Mouse (Mus musculus): Measurements from ENCODE around the gene Rassf2. TPM values are rescaled to one million over a fixed set of nuclear protein-coding genes. Genes with fewer than 3 reads are reported as not detected.
A peak's percentile ranks its signal among the peaks of the same experiment; 100 is the strongest.

Gene Rassf2
- polyA plus RNA-seq, 1 experiment from 2014 or later, result 3.0 TPM

DNA sequence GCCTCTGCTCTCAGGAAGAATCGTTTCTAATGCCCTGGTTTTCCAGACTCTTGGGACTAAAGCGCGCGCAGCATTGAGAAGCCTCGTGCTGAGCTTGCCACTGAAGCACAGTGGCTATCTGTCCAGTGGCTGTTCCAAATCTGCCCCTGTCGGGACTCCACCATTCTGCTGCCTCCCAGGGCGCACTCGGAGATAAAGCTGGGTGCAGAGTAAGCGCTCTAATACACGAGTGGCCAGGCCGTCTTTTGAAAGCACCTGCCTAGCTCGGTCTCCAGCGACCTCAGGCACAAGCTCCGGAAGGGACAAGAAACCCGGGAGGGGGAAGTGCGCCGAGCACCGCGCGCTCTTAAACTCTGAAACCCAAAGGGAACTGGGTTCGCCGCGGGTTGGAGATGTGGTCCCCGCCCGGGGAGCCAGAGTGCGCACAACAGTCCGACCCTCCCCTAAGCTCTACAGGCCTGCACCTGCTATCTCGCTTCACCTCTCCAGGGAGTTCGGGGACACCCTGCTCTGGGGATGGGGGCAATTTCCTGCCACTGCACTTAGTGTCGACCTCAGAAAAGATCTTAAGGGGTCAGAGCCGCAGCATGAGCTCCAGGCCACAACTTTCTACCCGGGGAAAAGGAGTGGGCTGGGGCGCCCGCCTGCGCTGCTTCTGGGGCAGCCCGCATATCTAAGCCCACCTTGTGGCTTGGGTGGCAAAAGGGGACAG lies 1.0 kb downstream of the Rassf2 start:
- Histone ChIP-seq H3K9ac (replicated peaks) (peak overlapping the region; percentile 65), H3K27ac (ENCODE audit: low read depth) (peak overlapping the region; percentile 87), H3K4me2 (ENCODE audit: low read depth, low read length) (peak overlapping the region; percentile 85), H3K36me3 (replicated peaks; ENCODE audit: insufficient read depth, low read length) (no peaks in the 10 kb centered on the region), H3K27me3 (ENCODE audit: insufficient read depth, low read length) (peaks cover 19% of the 10 kb centered on the region; the same call in 1 of the 2 replicates), H3K9me3 (ENCODE audit: low read length) (no peaks in the 10 kb centered on the region), H3K4me3 (ENCODE audit: low read depth, low read length) (peak overlapping the region; percentile 64), H3K4me1 (ENCODE audit: insufficient read depth) (peaks cover 16% of the 10 kb centered on the region)
- under 1% methylated on average over 36 of the region's 36 CpGs for WGBS (ENCODE audit: insufficient replicate concordance)
- TF ChIP-seq CTCF (IDR thresholded peaks at IDR 0.05; ENCODE audit: low read depth) (no peak), EP300 (IDR thresholded peaks at IDR 0.05; ENCODE audit: low read depth) (no peak)
- DNase-seq, result peak; percentile 65
- peak; percentile 75 for ATAC-seq

DNA sequence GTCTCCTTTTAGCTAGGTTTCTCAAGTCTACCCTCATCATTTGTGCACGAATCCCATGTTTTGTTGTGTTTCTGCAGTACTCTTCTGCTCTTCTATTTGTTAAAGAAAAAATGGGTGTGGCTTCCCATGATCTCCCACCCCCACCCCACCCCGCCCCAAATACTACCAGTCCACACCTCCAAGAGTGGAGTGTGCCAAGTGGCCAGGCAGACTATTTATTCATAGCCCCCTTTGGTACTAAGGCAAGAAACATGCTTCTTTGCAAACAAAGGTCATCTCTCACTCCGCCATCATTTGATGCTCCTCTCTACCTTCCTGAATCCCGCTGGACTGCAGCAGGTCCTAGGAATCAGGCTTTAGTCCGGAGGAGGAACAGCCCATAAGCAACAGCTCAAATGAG lies 2.0 kb downstream of the Rassf2 start:
- peaks cover 16% of the 10 kb centered on the region for H3K4me1 ChIP-seq (ENCODE audit: insufficient read depth)
- 34% methylated on average over 5 of the region's 5 CpGs for WGBS (ENCODE audit: insufficient replicate concordance)
- ATAC-seq (no peak), DNase-seq (no peak)
- H3K27me3 ChIP-seq (ENCODE audit: insufficient read depth, low read length), result peaks cover 19% of the 10 kb centered on the region; the same call in 1 of the 2 replicates
- H3K27ac ChIP-seq (ENCODE audit: low read depth), result peak overlapping the region; percentile 87
- TF ChIP-seq EP300 (IDR thresholded peaks at IDR 0.05; ENCODE audit: low read depth) (no peak), CTCF (IDR thresholded peaks at IDR 0.05; ENCODE audit: low read depth) (no peak)
- no peaks in the 10 kb centered on the region for H3K9me3 ChIP-seq (ENCODE audit: low read length)
- H3K4me3 ChIP-seq (ENCODE audit: low read depth, low read length), result peak overlapping the region; percentile 64
- peak overlapping the region; percentile 65 for H3K9ac ChIP-seq (replicated peaks)
- no peaks in the 10 kb centered on the region for H3K36me3 ChIP-seq (replicated peaks; ENCODE audit: insufficient read depth, low read length)
- H3K4me2 ChIP-seq (ENCODE audit: low read depth, low read length), result peak overlapping the region; percentile 85

DNA sequence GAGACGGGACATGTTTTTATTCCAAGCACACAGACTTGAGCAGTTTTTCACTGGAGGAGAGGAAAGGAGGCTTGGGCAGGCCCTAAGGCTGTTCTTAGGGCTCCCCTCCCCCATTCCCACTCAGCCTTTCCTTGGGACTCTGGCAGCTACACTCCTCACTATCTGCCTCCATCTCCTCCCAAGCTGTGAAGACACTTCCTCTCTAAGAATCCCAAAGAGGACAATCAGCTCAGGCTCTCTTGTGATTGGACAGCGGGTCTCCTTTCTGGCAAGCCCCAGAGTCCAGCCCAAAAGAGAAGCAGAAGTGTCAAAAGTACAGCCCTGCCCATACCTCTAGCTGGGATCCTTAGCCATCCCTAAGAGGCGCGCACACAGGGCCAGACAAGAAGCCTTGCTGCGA lies 2.7 kb downstream of the Rassf2 start:
- no peak for TF ChIP-seq EP300 (IDR thresholded peaks at IDR 0.05; ENCODE audit: low read depth)
- no peak for TF ChIP-seq CTCF (IDR thresholded peaks at IDR 0.05; ENCODE audit: low read depth)
- 24% methylated on average over 5 of the region's 5 CpGs for WGBS (ENCODE audit: insufficient replicate concordance)
- H3K4me3 ChIP-seq (ENCODE audit: low read depth, low read length), result no peak overlapping the region
- peaks cover 22% of the 10 kb centered on the region for H3K4me1 ChIP-seq (ENCODE audit: insufficient read depth)
- ATAC-seq, result no peak
- H3K36me3 ChIP-seq (replicated peaks; ENCODE audit: insufficient read depth, low read length), result no peaks in the 10 kb centered on the region
- peak overlapping the region; percentile 24; the same call in 1 of the 2 replicates for H3K27ac ChIP-seq (ENCODE audit: low read depth)
- no peak overlapping the region for H3K9ac ChIP-seq (replicated peaks)
- no peak for DNase-seq
- peaks cover 19% of the 10 kb centered on the region; the same call in 1 of the 2 replicates for H3K27me3 ChIP-seq (ENCODE audit: insufficient read depth, low read length)
- peak overlapping the region; percentile 85; the same call in 1 of the 2 replicates for H3K4me2 ChIP-seq (ENCODE audit: low read depth, low read length)
- no peaks in the 10 kb centered on the region for H3K9me3 ChIP-seq (ENCODE audit: low read length)

DNA sequence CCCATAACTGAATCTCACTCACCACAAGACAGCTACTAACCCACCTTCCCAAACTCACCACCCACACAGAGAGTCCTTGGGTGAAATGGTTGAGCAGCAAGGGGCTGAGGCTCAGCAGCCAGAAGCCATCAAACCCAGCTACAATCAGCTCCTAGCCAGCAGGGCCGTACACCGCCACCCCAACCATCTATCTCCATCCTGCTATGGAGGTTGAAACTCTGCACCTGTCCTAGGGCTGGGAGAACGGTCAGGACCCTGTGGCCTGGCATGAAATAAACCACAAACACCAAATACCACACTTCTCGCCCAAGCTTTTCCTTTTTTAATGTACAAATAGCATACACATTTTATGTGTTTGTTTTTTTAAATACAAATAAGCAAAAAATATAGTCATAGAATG lies 6.0 kb downstream of the Rassf2 start:
- Histone ChIP-seq H3K27ac (ENCODE audit: low read depth) (no peak overlapping the region), H3K4me3 (ENCODE audit: low read depth, low read length) (no peak overlapping the region), H3K36me3 (replicated peaks; ENCODE audit: insufficient read depth, low read length) (no peaks in the 10 kb centered on the region), H3K4me1 (ENCODE audit: insufficient read depth) (peaks cover 27% of the 10 kb centered on the region), H3K4me2 (ENCODE audit: low read depth, low read length) (no peak overlapping the region), H3K27me3 (ENCODE audit: insufficient read depth, low read length) (peaks cover 7% of the 10 kb centered on the region; the same call in 1 of the 2 replicates), H3K9ac (replicated peaks) (no peak overlapping the region), H3K9me3 (ENCODE audit: low read length) (no peaks in the 10 kb centered on the region)
- TF ChIP-seq CTCF (IDR thresholded peaks at IDR 0.05; ENCODE audit: low read depth), result no peak
- no peak for TF ChIP-seq EP300 (IDR thresholded peaks at IDR 0.05; ENCODE audit: low read depth)
- DNase-seq, result no peak
- ATAC-seq, result no peak
- 57% methylated on average over 4 of the region's 4 CpGs for WGBS (ENCODE audit: insufficient replicate concordance)

DNA sequence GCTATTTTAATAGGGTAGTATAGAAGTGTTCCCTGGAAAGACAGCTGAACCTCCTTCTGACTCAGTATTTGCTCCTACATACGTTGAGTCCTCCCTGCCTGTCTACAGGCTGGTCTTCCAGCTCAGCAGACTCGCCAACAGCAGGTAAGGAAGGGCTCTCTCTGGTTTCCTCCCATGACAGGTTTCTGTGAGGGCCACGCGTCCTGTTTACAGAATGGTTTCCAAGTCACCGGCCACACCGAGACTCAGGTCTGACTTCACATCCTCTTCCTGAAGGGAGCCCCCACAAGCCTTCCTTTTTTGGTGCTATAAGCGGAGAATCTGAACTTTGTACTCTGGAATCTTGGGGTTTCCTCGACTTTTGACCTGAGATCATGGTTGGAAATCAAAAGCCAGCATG lies 7.4 kb downstream of the Rassf2 start:
- no peak overlapping the region for H3K9ac ChIP-seq (replicated peaks)
- no peaks in the 10 kb centered on the region for H3K36me3 ChIP-seq (replicated peaks; ENCODE audit: insufficient read depth, low read length)
- no peak for TF ChIP-seq CTCF (IDR thresholded peaks at IDR 0.05; ENCODE audit: low read depth)
- TF ChIP-seq EP300 (IDR thresholded peaks at IDR 0.05; ENCODE audit: low read depth), result no peak
- H3K4me3 ChIP-seq (ENCODE audit: low read depth, low read length), result no peak overlapping the region
- H3K9me3 ChIP-seq (ENCODE audit: low read length), result no peaks in the 10 kb centered on the region
- peak overlapping the region; percentile 73; the same call in 1 of the 2 replicates for H3K27ac ChIP-seq (ENCODE audit: low read depth)
- DNase-seq (no peak), ATAC-seq (no peak)
- H3K27me3 ChIP-seq (ENCODE audit: insufficient read depth, low read length), result no peaks in the 10 kb centered on the region
- H3K4me2 ChIP-seq (ENCODE audit: low read depth, low read length), result peak overlapping the region; percentile 40; the same call in 1 of the 2 replicates
- H3K4me1 ChIP-seq (ENCODE audit: insufficient read depth), result peaks cover 34% of the 10 kb centered on the region
- WGBS (ENCODE audit: insufficient replicate concordance), result 37% methylated on average over 8 of the region's 8 CpGs

DNA sequence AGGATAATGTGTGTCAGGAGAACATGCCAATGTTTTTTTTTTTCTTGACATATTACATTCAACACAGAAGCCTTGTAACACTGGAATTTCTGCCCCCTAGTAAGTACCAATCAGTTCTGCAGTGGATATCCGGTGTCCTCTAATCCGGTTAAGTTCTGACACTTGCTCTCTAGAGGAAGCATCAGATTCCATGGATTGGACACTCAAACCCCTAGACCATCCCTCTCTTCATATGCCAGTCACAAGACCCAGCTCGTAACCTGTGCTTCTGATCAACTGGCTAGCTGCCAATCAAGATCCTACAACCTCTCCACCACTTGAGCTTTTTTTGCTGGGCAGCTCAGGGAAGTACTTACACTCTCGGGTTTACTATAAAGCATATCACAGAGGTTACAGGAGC lies 8.4 kb downstream of the Rassf2 start:
- TF ChIP-seq CTCF (IDR thresholded peaks at IDR 0.05; ENCODE audit: low read depth), result no peak
- Histone ChIP-seq H3K27ac (ENCODE audit: low read depth) (peak overlapping the region; percentile 73), H3K9ac (replicated peaks) (no peak overlapping the region), H3K4me1 (ENCODE audit: insufficient read depth) (peaks cover 35% of the 10 kb centered on the region), H3K4me2 (ENCODE audit: low read depth, low read length) (peak overlapping the region; percentile 39; the same call in 1 of the 2 replicates), H3K4me3 (ENCODE audit: low read depth, low read length) (no peak overlapping the region), H3K9me3 (ENCODE audit: low read length) (no peaks in the 10 kb centered on the region), H3K27me3 (ENCODE audit: insufficient read depth, low read length) (no peaks in the 10 kb centered on the region), H3K36me3 (replicated peaks; ENCODE audit: insufficient read depth, low read length) (no peaks in the 10 kb centered on the region)
- ATAC-seq, result no peak
- WGBS (ENCODE audit: insufficient replicate concordance), result 62% methylated on average over 4 of the region's 4 CpGs
- DNase-seq, result no peak
